Mouse (Mus musculus) T-helper 17 cell (primary cell): ENCODE results near the gene Plekhm3.

ENCODE experiments used
- in situ Hi-C, 2 experiments: fragments of 300-600 bp; cut with MboI, MseI; formaldehyde crosslinking; loops; 1 replicate in 1 of 2; 2 replicates in 1 of 2; pipeline ENCODE4 v1.15.1; 2025; ENCODE audit warnings: high pct_unique_total_duplicates in 2 of 2

The Plekhm3 gene

DNA sequence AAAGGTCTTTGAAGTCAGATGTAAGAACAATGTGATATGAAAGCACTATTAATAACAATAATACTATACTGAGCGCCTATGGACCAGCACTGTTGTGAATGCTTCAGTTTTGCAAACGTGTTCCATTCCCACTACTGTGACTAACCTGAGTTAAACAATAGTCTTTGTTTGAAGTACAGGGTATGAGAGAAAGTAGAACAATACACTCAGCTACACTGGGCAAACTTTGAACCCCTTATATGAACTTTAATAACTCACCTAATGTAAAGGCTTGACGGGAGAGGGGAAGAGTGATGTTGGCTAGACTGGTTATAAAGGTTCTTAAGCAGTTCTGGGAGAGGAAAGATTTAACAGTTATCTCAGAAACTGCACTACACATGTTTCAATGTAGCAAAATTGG is 76.0 kb downstream of the Plekhm3 start:
- in situ Hi-C loops, result no loop called here

- in situ Hi-C loops, result no loop called here
These were observed 77.8 kb downstream of the Plekhm3 start for GRCm38 (mm10) chr1:64878795-64879240.

DNA sequence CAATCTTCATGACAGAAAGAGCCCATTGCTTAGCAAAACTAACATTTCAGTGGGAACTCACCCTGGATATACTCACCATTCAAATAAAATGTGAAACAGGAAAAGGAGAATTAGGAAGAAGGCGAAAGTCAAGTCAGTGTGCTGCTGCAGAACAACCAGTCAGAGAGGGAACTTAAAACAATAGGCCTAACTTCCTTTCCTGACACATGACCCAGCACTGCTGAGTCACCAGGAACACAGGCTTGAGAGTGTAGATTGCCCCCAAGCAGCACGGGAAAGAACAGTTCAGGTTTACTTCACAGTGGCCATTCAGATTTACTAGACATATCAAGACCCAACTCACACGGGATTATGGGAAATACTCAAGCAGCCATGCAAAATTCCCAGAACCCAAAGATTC is 80.3 kb downstream of the Plekhm3 start:
- in situ Hi-C loops, result no loop called here

DNA sequence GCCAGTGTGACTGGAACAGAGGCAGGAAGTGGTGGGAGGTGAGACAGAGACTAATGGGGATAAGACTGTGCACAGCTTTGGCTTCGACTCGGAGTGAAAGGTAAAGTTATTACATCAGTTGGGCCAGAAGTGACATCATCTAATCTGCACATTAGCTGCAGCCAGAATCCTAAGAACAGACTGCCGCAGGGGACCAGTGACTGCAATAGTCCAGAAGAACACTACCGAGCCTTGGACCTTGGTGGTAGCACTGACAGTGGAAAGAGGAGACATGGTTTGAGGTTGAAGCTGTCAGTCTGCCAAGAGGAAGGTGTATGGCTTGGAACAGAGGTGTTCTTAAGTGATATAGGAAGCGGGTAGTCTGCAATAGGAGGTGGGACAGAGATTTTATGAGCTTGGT is 80.9 kb downstream of the Plekhm3 start:
- in situ Hi-C loops, result no loop called here

DNA sequence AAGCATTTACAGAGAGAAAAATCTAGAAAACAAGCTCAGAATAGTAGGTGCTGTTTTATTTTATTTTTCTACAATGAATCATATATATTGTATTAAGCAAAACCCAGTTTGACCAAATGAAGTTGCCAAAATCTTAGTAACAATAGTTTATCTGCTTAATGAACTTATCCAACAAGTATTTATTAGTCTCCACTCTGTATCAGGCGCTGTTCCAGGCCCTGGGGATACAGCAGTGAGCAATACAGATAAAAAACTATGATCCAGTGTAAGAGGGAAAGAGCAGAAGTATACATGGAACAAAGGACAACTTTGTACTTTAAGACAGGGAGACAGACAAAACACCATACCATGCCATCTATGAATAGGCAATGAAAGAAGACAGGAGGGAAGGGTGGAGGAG is 81.5 kb downstream of the Plekhm3 start:
- in situ Hi-C loops, result no loop called here

DNA sequence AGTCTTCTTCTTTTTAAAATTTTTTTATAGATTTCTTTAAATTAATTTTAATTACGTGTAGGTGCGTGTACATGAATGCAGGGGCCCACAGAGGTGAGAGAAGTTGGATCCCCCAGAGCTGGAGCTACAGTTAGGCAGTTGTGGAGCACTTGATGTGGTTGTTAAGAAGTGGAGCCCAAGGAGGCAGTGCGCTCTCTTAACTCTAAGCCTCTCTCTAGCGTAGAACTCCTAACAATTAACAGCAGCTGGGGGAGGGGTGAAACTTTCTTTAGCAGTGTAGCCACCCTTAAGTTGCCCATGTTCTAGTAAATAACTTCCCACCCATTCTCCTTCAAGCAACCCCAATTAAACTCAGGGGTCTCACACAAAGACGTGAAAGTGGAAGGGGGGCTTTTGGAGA is 84.7 kb downstream of the Plekhm3 start:
- in situ Hi-C loops, result no loop called here

DNA sequence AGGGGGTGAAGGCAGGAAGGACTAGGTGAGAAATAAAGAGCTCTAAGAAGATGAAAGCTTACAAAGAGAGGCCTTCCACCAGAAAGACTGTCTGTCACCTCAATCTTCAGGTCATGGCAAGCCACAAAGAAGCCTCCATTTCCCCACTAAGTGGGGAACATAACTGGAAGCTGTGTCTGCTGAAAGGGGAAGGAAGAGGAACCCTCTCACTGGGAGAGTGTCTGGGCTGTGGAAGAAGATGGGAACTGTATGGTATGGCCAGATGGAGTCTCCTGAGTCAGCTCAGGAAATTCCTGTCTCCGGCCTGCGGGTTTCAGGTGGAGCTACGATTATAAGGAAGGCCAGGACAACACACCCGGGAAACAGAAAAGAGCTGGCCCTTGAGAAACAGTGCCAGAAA is 88.9 kb downstream of the Plekhm3 start:
- in situ Hi-C loops, result loop anchor here in 1 of 2 experiments (10.0 kb wide), 1 partner anchor 1653 kb away; the partner anchor contains the start of gene Gpr1

GRCm38 (mm10) chr1:64866140-64866539 is 90.5 kb downstream of the Plekhm3 start:
- in situ Hi-C loops, result loop anchor here in 1 of 2 experiments (10.0 kb wide), 1 partner anchor 1651 kb away; the partner anchor contains the start of gene Gpr1

DNA sequence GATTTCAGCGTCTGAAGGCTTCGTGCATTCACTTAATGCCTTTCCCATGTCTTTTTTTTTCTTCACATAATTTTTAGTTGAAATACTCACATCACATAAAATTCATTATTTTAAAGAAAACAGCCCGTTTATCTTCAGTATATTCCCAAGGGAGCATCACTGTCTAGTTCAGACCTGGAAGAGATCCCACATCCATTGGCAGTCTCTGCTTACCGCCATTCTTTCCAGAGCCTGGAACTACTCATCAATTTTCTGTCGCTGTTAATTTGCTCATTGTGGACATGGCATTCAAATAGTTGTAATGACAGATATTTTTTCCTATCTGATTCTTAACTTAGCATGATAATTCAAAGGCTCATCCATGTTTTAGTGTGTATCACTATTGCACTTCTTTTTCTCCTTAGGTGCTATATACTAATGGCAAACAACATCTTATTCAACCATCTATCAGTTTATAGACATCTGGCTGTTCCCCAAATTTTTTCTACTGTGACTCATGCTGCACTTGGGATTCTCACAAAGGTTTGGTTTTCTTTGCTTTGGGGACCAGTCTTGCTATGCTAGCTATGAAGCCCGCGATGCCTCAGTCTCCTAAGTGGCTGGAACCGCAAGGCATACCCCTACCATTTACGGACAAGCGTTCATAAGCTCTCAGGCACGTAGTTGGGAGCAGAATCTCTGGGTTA is 96.2 kb downstream of the Plekhm3 start:
- in situ Hi-C loops, result loop anchor here in 1 of 2 experiments (10.0 kb wide), 1 partner anchor 1646 kb away; the partner anchor contains the start of gene Gpr1

DNA sequence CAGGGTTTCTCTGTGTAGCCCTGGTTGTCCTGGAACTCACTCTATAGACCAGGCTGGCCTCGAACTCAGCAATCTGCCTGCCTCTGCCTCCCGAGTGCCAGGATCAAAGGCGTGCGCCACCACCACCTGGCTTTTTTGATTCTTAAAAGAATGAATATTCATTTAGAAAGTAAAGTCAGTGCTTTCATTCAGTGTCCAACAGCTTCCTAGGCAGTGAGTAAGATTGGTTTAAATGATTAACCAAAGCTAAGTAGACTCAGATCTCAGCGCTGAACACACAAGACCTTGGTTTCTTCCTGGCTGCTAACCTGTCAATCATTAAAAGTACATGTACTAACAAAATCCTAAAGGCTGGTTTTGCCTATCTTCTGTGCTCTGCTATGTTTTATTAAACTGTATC is 96.8 kb downstream of the Plekhm3 start:
- in situ Hi-C loops, result loop anchor here in 1 of 2 experiments (10.0 kb wide), 1 partner anchor 1645 kb away; the partner anchor contains the start of gene Gpr1

- in situ Hi-C loops, result no loop called here
These were observed 101.8 kb downstream of the Plekhm3 start for GRCm38 (mm10) chr1:64854835-64855234.

- in situ Hi-C loops, result no loop called here
These were observed 102.6 kb downstream of the Plekhm3 start for GRCm38 (mm10) chr1:64853738-64854730.

GRCm38 (mm10) chr1:64853244-64853643 is 103.4 kb downstream of the Plekhm3 start:
- in situ Hi-C loops, result no loop called here

- in situ Hi-C loops, result no loop called here
These were observed 104.4 kb downstream of the Plekhm3 start for GRCm38 (mm10) chr1:64852272-64852671.

DNA sequence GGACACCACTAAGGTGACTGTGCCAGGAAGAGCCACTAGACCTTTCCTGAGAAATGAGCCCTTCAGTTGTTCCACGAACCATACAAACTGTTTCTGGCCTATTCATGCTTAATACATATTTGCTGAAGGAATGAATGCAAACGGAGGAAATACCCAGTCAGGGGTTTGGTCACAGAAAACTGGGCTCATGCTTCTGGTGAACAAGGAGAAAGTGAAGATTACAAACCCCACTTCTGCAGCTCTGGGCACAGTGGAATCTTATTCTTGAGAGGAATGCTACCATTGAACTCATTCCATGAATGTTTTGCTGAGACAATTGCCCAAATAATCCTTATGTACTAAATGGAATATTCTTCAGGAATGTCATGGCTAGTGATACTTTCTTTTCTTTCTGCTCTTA is 106.3 kb downstream of the Plekhm3 start:
- in situ Hi-C loops, result no loop called here

DNA sequence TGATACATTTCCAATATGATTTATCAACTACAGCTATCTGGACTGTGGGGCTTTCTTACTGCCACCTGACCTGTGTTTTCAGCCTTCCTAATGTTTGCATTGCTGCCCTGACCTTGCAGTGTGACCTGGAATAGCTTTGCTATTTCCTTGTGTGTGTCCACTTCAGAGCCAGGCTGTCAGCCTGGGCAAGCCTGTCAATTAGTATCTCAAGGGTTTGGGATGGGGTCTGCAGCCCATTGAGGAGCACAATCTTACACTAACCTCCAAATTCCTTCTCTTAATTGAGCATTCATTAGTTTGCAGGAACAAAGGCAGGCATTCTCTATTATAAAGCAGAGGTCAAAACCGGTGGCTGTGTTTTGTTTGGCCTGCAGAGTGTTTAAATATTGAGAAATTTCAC is 107.6 kb downstream of the Plekhm3 start:
- in situ Hi-C loops, result no loop called here

DNA sequence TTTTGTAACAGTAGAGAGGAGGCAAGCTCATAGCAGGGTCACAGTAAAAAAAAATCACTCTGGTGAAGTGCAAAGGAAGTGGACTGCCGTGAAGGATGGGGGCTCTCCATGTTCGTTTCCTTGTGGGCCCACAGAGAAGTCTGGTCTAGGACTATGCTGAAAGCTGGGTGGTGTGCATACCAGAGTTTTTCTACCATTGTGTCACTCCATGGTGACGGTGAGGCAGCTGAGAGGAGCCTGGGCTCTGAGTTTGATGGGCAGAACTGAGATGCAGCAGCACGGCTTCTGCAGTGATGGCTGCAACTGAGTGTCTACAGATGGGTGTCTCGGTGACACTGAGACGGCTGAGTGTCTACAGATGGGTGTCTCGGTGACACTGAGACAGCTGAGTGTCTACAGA is 108.5 kb downstream of the Plekhm3 start:
- in situ Hi-C loops, result no loop called here

GRCm38 (mm10) chr1:64847565-64847964 is 109.1 kb downstream of the Plekhm3 start:
- in situ Hi-C loops, result no loop called here

DNA sequence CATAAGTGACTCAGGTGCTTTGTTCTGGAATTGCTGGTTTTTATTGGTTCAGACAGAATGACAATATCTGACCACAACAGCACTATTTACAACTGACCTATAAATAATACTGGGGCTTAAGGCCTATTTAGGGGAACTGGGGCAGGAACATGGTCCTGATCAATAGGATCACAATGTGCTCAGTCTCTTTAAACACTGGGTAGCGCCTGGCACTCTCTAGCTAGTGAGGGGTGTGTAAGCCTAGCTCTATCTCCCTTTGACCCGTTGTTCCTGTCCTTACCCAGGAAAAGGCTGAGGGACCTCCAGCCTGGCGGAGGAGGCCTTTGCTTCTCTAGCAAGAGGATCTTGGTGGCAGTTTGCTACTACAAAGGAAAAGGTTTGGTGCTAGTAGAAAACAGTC is 111.6 kb downstream of the Plekhm3 start:
- in situ Hi-C loops, result no loop called here

- in situ Hi-C loops, result no loop called here
These were observed 112.6 kb downstream of the Plekhm3 start for GRCm38 (mm10) chr1:64843900-64844616.

- in situ Hi-C loops, result no loop called here
These were observed 115.7 kb downstream of the Plekhm3 start for GRCm38 (mm10) chr1:64840930-64841329.

GRCm38 (mm10) chr1:64836584-64836983 is 120.0 kb downstream of the Plekhm3 start:
- in situ Hi-C loops, result no loop called here
